Mouse (Mus musculus) cerebellum, adult (tissue): Measurements from ENCODE around the gene Nr4a3.
A peak's percentile ranks its signal among the peaks of the same experiment; 100 is the strongest.

Source experiments
- ATAC-seq: cut with Nextera tagmentation; 2 replicates; pipeline ENCODE4 v1.9.2; 2017; ENCODE audit warnings: mild to moderate bottlenecking, moderate library complexity, mixed read lengths; ENCODE audit not compliant: insufficient number of reproducible peaks, low FRiP score, low TSS enrichment

Gene Nr4a3

GRCm38 (mm10) chr4:48101981-48102380, 57.0 kb downstream of the Nr4a3 start:
- no peak for ATAC-seq

- ATAC-seq, result no peak
These were observed 60.4 kb downstream of the Nr4a3 start for GRCm38 (mm10) chr4:48105387-48105786.

- no peak for ATAC-seq
These were observed 62.1 kb downstream of the Nr4a3 start for GRCm38 (mm10) chr4:48107086-48107485.

- ATAC-seq, result no peak
These were observed 63.6 kb downstream of the Nr4a3 start for GRCm38 (mm10) chr4:48108591-48108990.

GRCm38 (mm10) chr4:48110331-48110730, 65.4 kb downstream of the Nr4a3 start:
- no peak for ATAC-seq

- ATAC-seq, result no peak
These were observed 71.2 kb downstream of the Nr4a3 start for GRCm38 (mm10) chr4:48116191-48116590.

- ATAC-seq, result peak; percentile 63; the same call in 1 of the 2 replicates
These were observed 79.4 kb downstream of the Nr4a3 start for GRCm38 (mm10) chr4:48124416-48124772.

- ATAC-seq, result peak; percentile 91
These were observed 80.0 kb downstream of the Nr4a3 start, which contains the start of gene Stx17 for GRCm38 (mm10) chr4:48124773-48125469. Stx17 (plus strand) TSS chr4:48124915.

GRCm38 (mm10) chr4:48130314-48130713, 85.4 kb downstream of the Nr4a3 start:
- ATAC-seq, result no peak

GRCm38 (mm10) chr4:48131606-48132005, 86.7 kb downstream of the Nr4a3 start:
- ATAC-seq, result no peak

GRCm38 (mm10) chr4:48132721-48133120, 87.8 kb downstream of the Nr4a3 start:
- no peak for ATAC-seq
